Mouse (Mus musculus) heart, embryonic 10.5 days (tissue): ENCODE results near the gene Rflna. TPM values are rescaled to one million over a fixed set of nuclear protein-coding genes. Genes with fewer than 3 reads are reported as not detected.

Experiments used
- DNase-seq: peaks from one replicate; pipeline ENCODE4 v3.0.0-alpha.2; 2017; ENCODE audit warnings: low spot score
- H3K27ac ChIP-seq: fragments of 300-500 bp; sonication (generic); 2 replicates; pipeline ENCODE4 v1.5.1; 2016; ENCODE audit warnings: mild to moderate bottlenecking
- H3K27me3 ChIP-seq: fragments of 300-500 bp; sonication (generic); 2 replicates; pipeline ENCODE4 v1.6.1; 2016; ENCODE audit warnings: mild to moderate bottlenecking; ENCODE audit not compliant: poor library complexity, insufficient read depth, severe bottlenecking
- H3K36me3 ChIP-seq: fragments of 300-500 bp; sonication (generic); 2 replicates; pipeline ENCODE4 v1.6.1; 2016; ENCODE audit warnings: mild to moderate bottlenecking, moderate library complexity
- H3K4me1 ChIP-seq: fragments of 300-500 bp; sonication (generic); 2 replicates; pipeline ENCODE4 v1.6.1; 2016; ENCODE audit warnings: mild to moderate bottlenecking
- H3K4me3 ChIP-seq: fragments of 300-500 bp; sonication (generic); 2 replicates; pipeline ENCODE4 v1.5.1; 2016; ENCODE audit warnings: mild to moderate bottlenecking, moderate library complexity
- H3K9me3 ChIP-seq: fragments of 300-500 bp; sonication (generic); 2 replicates; pipeline ENCODE4 v1.6.1; 2016; ENCODE audit warnings: mild to moderate bottlenecking, moderate library complexity
- WGBS: fragments of 180-500 bp; shearing (Covaris S2); methylation state at CpG from one replicate; pipeline ENCODE4 v1.1.7; 2016; 5-methylcytosine and 5-hydroxymethylcytosine counted together
- polyA plus RNA-seq: library from polyadenylated mRNA; unstranded; fragments of >200 nt; fragmentation: Nextera tagmentation; extraction: Ambion mirVana; gene quantifications from 2 replicates; pipeline ENCODE4 v1.2.1, GENCODE M21; 2016

Gene Rflna
- 1.1 and 2.6 TPM in 2 replicates for polyA plus RNA-seq

GRCm38 (mm10) chr5:125002969-125003872, at the start of gene Rflna:
Gene Rflna (plus strand): TSS chr5:125003221.
- DNase-seq = peak; percentile 82
- H3K4me1 ChIP-seq = peaks cover 38% of the 10 kb centered on the region
- WGBS = 2% methylated on average over 38 of the region's 41 CpGs
- no peaks in the 10 kb centered on the region for H3K9me3 ChIP-seq
- H3K4me3 ChIP-seq = peak within 1 kb of the TSS; percentile 57
- H3K27ac ChIP-seq = peak within 1 kb of the TSS; percentile 30; the same call in 1 of the 2 replicates
- H3K36me3 ChIP-seq = no peaks in the 10 kb centered on the region
- H3K27me3 ChIP-seq = peaks cover 39% of the 10 kb centered on the region

- H3K27ac ChIP-seq = no peak overlapping the region
- H3K4me3 ChIP-seq = no peak overlapping the region
- H3K4me1 ChIP-seq = peaks cover under 1% of the 10 kb centered on the region; the same call in 1 of the 2 replicates
- no peaks in the 10 kb centered on the region for H3K27me3 ChIP-seq
- H3K36me3 ChIP-seq = no peaks in the 10 kb centered on the region
- 83% methylated on average over 8 of the region's 8 CpGs for WGBS
- DNase-seq = no peak
- H3K9me3 ChIP-seq = no peaks in the 10 kb centered on the region
Observed at GRCm38 (mm10) chr5:124954404-124955305, 48.4 kb upstream of the Rflna start.

GRCm38 (mm10) chr5:124957491-124957890, 45.5 kb upstream of the Rflna start:
- 0 out of 2 replicates have a peak overlapping the region, but pooled peaks have one; percentile 13 for H3K27ac ChIP-seq

GRCm38 (mm10) chr5:124959099-124959498, 43.9 kb upstream of the Rflna start:
- 94% methylated on average over 4 of the region's 4 CpGs for WGBS
- H3K4me1 ChIP-seq = peaks cover 30% of the 10 kb centered on the region
- no peak overlapping the region for H3K27ac ChIP-seq
- no peak overlapping the region for H3K4me3 ChIP-seq
- no peak for DNase-seq
- H3K9me3 ChIP-seq = no peaks in the 10 kb centered on the region
- H3K27me3 ChIP-seq = no peaks in the 10 kb centered on the region
- H3K36me3 ChIP-seq = no peaks in the 10 kb centered on the region

More at GRCm38 (mm10) chr5:124957491-124957890, 45.5 kb upstream of the Rflna start:
- Histone ChIP-seq H3K27me3 (no peaks in the 10 kb centered on the region), H3K9me3 (no peaks in the 10 kb centered on the region), H3K4me3 (no peak overlapping the region), H3K36me3 (no peaks in the 10 kb centered on the region), H3K4me1 (peaks cover 19% of the 10 kb centered on the region)
- whole genome bisulfite sequencing = 82% methylated on average over 5 of the region's 5 CpGs
- no peak for DNase-seq

GRCm38 (mm10) chr5:124960131-124960901, 42.7 kb upstream of the Rflna start:
- H3K36me3 ChIP-seq = no peaks in the 10 kb centered on the region
- H3K27ac ChIP-seq = peak overlapping the region; percentile 87
- H3K4me1 ChIP-seq = peaks cover 34% of the 10 kb centered on the region
- H3K4me3 ChIP-seq = peak overlapping the region; percentile 29
- H3K27me3 ChIP-seq = no peaks in the 10 kb centered on the region
- H3K9me3 ChIP-seq = no peaks in the 10 kb centered on the region
- peak; percentile 82 for DNase-seq
- WGBS = 27% methylated on average over 18 of the region's 18 CpGs

GRCm38 (mm10) chr5:124961433-124961832, 41.6 kb upstream of the Rflna start:
- H3K9me3 ChIP-seq = no peaks in the 10 kb centered on the region
- peaks cover 34% of the 10 kb centered on the region for H3K4me1 ChIP-seq
- no peak overlapping the region for H3K4me3 ChIP-seq
- no peaks in the 10 kb centered on the region for H3K36me3 ChIP-seq
- H3K27ac ChIP-seq = no peak overlapping the region
- DNase-seq = no peak
- WGBS = 86% methylated on average over 8 of the region's 8 CpGs
- H3K27me3 ChIP-seq = no peaks in the 10 kb centered on the region

- peaks cover 34% of the 10 kb centered on the region for H3K4me1 ChIP-seq
- 64% methylated on average over 7 of the region's 7 CpGs for WGBS
- H3K36me3 ChIP-seq = no peaks in the 10 kb centered on the region
- H3K27me3 ChIP-seq = no peaks in the 10 kb centered on the region
- no peak overlapping the region for H3K4me3 ChIP-seq
- DNase-seq = no peak
- H3K9me3 ChIP-seq = no peaks in the 10 kb centered on the region
- H3K27ac ChIP-seq = 0 out of 2 replicates have a peak overlapping the region, but pooled peaks have one; percentile 24
Observed at GRCm38 (mm10) chr5:124962761-124963160, 40.3 kb upstream of the Rflna start.

GRCm38 (mm10) chr5:124963806-124964672, 39.0 kb upstream of the Rflna start:
- peak; percentile 86 for DNase-seq
- peaks cover 34% of the 10 kb centered on the region for H3K4me1 ChIP-seq
- H3K27ac ChIP-seq = peak overlapping the region; percentile 76
- peak overlapping the region; percentile 37 for H3K4me3 ChIP-seq
- no peaks in the 10 kb centered on the region for H3K36me3 ChIP-seq
- WGBS = 49% methylated on average over 22 of the region's 22 CpGs
- H3K9me3 ChIP-seq = no peaks in the 10 kb centered on the region
- H3K27me3 ChIP-seq = no peaks in the 10 kb centered on the region

GRCm38 (mm10) chr5:124966622-124967332, 36.2 kb upstream of the Rflna start:
- H3K27ac ChIP-seq = no peak overlapping the region
- no peaks in the 10 kb centered on the region for H3K36me3 ChIP-seq
- no peaks in the 10 kb centered on the region for H3K27me3 ChIP-seq
- WGBS = 79% methylated on average over 14 of the region's 14 CpGs
- peaks cover 33% of the 10 kb centered on the region for H3K4me1 ChIP-seq
- no peak for DNase-seq
- no peaks in the 10 kb centered on the region for H3K9me3 ChIP-seq
- no peak overlapping the region for H3K4me3 ChIP-seq

- H3K27me3 ChIP-seq = no peaks in the 10 kb centered on the region
- no peaks in the 10 kb centered on the region for H3K36me3 ChIP-seq
- H3K4me1 ChIP-seq = peaks cover 15% of the 10 kb centered on the region
- H3K9me3 ChIP-seq = peaks cover under 1% of the 10 kb centered on the region; the same call in 1 of the 2 replicates
- DNase-seq = no peak
- peak overlapping the region; percentile 52; the same call in 1 of the 2 replicates for H3K27ac ChIP-seq
- WGBS = 40% methylated on average over 8 of the region's 8 CpGs
- no peak overlapping the region for H3K4me3 ChIP-seq
Observed at GRCm38 (mm10) chr5:124969790-124970189, 33.2 kb upstream of the Rflna start.

- Histone ChIP-seq H3K27ac (no peak overlapping the region), H3K27me3 (no peaks in the 10 kb centered on the region), H3K36me3 (0 out of 2 replicates have a peak, but pooled peaks cover 6% of the 10 kb centered on the region), H3K4me3 (no peak overlapping the region), H3K9me3 (peaks cover 18% of the 10 kb centered on the region), H3K4me1 (peaks cover 4% of the 10 kb centered on the region; the same call in 1 of the 2 replicates)
- WGBS = 72% methylated on average over 5 of the region's 5 CpGs
- no peak for DNase-seq
Observed at GRCm38 (mm10) chr5:124986222-124986621, 16.8 kb upstream of the Rflna start.
